Mouse (Mus musculus) embryo, embryonic 9.5 days (tissue): ENCODE measurements around the gene Tmx2.

Source experiments
- DNase-seq: peaks from one replicate; pipeline ENCODE4 v3.0.0-alpha.2; 2017; ENCODE audit errors: extremely low spot score

Tmx2 gene

GRCm38 (mm10) chr2:84638428-84639220, 40.3 kb downstream of the Tmx2 start:
- no peak for DNase-seq

GRCm38 (mm10) chr2:84637452-84638165, 41.3 kb downstream of the Tmx2 start:
- no peak for DNase-seq

GRCm38 (mm10) chr2:84636231-84636741, 42.7 kb downstream of the Tmx2 start:
- peak; percentile 65 for DNase-seq

- DNase-seq = peak; percentile 78
These were observed 43.3 kb downstream of the Tmx2 start for GRCm38 (mm10) chr2:84635611-84636010.

- DNase-seq = peak; percentile 35
These were observed 43.9 kb downstream of the Tmx2 start for GRCm38 (mm10) chr2:84634934-84635482.

GRCm38 (mm10) chr2:84634006-84634405, 44.9 kb downstream of the Tmx2 start:
- no peak for DNase-seq

GRCm38 (mm10) chr2:84632999-84633398, 45.9 kb downstream of the Tmx2 start:
- DNase-seq = peak; percentile 57

GRCm38 (mm10) chr2:84632001-84632400, 46.9 kb downstream of the Tmx2 start:
- DNase-seq = no peak

- DNase-seq = no peak
These were observed 51.9 kb downstream of the Tmx2 start for GRCm38 (mm10) chr2:84627036-84627435.

- no peak for DNase-seq
These were observed 52.5 kb downstream of the Tmx2 start for GRCm38 (mm10) chr2:84626366-84626975.

GRCm38 (mm10) chr2:84624201-84624600, 54.7 kb downstream of the Tmx2 start:
- DNase-seq = no peak

- DNase-seq = no peak
These were observed 55.4 kb downstream of the Tmx2 start for GRCm38 (mm10) chr2:84623428-84624119.

- DNase-seq = no peak
These were observed 56.3 kb downstream of the Tmx2 start for GRCm38 (mm10) chr2:84622668-84623067.
